Mouse (Mus musculus): ENCODE measurements at regions not wholly inside any gene's neighbourhood (a gene's known extent, or its start where the extent isn't known, plus 50 kb on each side); places are given as distances from the start of the nearest gene placed in this dataset.

DNA sequence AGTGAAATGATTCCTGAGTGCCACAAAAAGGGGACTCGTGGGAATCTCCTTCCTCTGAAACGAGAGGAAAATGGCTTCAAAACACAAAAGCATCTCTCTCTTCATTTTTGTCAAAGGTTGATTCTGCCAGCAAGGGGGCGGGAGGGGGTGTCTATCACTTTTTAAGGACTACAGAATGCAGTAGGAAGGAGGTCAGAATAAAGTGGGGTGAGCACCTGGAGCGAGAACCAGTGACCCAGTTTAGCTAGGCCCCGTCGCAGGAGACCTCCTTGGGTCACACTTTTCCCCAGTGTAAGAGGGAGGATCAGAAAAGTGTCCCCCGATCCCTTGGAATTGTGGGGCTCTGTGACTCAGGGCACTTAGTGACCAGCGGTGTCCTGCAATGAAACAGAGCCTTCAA is 133.1 kb downstream of the Tgfb2 start:
- DNase-seq = no peak

DNA sequence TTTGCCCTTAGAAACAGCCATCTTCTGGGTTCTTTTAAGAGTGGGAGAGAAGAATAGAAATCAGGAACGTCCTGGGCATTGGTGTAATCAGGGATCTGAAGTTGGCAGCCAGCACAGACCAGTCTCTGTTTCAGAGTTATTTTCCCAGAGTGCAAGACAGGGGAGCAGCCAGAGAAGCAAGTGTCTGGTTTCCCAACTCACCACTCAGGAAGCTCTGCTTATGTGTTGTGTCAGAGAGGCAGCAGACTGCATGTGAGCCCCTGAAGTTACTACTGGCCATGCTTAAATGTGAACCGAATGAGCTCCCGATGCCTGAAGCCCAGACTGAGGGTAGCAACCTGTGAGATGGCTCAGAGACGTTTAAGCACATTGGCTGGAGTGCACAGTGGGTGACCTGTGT is 133.7 kb downstream of the Tgfb2 start:
- DNase-seq = no peak

DNA sequence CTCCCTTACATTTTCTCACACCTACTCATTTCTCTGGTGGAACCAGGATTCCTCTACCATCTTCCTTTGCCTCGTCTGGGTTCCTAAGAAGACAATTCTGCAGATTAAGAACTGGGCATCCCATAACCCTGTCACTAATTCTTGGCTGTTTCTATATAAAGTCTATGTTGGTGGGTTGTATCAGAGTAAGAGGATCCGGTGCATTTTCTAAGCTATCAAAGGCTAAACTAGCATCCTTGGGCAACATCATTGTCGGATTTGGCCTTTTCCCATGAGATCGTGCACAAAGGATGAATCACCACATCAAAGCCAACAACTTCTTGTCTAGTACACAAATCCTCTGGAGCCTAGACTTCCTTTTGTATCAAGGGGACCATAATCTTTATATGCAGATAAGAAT is 137.3 kb downstream of the Tgfb2 start:
- no peak for DNase-seq

DNA sequence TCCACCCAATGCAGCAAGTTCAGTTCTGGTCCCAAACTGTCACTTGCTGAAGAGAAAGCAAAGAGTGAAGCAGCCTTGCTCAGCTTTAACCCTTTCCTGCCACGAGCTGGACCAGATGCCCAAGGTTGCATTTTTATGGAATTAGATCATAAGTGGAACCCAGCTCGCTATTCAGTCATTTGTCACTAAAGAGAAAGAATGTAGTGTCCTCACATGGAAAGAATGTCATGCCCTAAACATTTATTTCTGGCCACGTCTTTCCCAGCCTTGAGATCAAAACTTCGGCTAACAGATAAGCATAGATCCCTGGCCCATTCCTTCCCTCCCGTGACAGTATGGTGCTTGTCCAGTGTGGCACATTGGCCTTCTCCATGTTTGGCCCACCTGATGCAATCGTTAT is 137.7 kb downstream of the Tgfb2 start:
- DNase-seq = peak; percentile 42

DNA sequence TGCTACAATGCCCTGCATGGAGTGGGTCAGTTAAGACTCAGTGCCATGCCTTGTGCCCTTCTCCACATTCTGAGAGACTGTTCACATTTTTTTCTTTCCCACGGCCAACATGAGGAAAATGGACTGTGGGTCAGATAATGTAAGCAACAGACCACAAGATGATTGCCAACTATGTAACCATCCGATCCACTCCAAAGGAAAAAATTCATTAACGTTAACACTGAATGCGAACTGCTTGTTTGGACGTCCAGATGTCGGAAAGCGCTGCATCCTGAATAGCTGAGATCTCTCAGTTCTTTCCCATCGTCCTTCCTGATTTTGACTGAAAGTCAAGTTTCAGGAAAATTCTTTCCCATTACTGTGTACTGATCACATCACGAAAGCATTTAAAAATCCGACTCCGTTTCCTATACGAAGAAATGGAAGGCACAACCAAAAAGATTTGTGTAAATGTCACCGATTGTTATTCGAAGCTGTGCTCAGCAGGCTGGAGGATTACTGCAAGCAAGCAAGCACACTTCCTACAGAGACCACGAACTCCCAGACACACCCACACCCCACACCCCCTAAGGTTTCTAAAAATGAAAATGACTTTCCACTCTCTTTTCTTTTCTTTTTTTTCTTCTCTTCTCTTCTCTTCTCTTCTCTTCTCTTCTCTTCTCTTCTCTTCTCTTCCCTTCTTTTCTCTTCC is 138.5 kb downstream of the Tgfb2 start:
- DNase-seq = no peak

DNA sequence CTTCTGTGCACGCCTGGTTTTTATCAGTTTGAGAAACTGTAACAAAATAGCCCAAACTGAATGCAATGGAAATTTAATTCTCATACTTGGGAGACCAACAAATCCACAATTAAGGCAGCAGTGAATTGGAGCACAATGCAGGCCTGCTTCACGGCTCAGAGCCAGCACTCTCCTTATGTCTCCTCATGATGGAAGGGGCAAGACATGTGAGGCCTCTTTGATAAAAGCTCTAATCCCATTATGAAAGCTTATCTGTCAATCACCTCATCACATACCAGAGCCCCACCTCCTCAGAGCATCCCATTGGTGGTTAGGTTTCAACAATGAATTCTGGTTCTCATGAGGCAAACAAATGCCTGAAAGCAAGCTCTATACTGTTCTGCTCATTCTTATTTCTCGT is 143.8 kb downstream of the Tgfb2 start:
- DNase-seq = no peak

DNA sequence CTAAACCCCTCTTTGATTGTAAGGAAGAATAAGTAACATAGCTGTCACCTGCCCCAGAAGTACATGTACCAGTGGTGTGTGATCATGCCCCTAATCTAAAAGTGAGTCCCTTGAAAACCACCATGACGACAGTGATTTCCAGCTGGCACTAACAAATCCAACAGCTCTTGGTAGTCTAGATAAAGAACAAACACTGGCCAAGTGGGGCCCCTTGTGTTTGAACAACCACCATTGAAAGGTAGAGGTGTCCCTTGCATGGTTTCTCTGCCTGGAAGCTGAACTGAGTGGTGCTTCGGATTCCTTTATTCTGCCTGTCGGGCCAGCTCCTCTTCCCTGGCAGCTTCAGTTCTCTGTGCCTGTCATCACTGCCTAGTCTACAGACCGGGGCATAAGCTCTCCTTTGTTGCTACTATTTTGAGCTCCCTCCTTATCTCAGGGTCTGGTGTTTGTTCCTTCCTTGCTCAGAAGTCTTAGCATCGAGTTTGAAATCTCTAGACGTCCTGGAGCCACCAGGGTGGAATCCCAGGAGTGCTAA is 150.3 kb downstream of the Tgfb2 start:
- no peak for DNase-seq

DNA sequence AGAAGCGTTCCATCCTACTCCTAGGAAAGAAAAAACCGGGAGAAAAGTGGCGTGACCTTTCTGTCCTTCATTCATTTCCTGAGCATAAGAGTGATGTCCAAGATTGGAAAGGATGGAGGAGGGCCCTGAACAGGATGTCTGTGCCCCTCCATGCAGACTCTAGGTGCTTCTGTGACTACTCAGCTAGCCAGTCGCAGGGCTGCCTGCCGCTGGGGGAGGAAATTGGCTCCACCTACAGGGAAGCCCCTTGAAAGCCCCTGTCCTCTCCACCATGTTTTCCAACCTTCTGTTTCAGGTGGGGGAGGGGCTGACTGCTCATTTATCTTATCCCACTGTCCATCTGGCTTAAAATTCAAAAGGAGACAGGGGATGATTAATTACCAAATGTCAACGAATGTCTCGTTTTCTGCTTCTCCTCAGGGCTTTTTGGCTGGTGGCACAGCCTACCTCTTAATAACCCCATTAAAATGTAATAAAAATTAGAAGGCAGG is 151.2 kb downstream of the Tgfb2 start:
- DNase-seq = no peak

DNA sequence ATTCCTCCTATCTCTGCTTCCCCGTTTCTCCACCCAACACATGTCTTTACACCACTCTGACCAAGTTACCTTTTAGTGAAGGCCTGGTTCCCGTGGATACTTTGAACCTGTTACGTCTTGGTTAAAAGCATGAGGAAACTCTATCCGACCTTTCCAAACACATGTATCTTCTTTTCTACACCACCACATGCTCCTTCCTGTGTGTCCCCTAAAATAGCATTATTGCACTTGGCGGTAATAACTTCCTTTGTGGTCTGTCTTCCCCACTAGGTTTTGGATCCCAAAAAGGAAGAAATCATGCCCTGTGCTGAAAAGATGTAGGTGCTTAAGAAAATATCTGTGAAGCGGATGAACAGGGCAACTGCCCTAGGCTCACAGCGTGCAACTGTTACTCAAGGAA is 153.1 kb downstream of the Tgfb2 start:
- no peak for DNase-seq

DNA sequence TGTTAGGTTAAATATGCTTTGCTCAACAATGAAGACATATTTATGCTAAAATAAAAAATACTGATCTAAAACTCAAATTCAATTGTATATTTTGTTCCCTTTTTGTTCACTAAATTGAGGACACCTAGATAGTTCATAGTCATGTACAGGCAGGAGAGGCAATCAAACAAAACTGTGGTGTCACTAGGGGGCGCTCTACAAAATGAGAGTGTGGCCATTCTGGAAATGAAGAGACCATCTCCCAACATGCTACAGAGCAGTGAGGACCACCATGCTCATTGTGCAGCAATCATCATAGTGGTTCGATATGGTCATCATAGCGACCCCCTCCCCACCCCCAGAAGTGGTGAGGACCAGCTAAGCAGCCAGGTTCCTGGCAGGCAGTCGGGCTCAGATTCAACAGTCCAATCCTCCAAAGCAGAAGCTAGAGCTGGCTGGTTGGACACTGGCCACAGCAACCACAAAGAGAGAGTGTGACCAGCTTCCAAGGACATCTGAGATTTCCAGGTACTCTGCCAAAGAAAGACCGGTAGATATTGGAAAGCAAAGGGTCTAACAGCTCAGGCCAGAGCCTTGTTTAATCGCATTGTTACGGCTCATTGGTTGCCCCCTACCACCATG is 155.4 kb downstream of the Tgfb2 start:
- DNase-seq = peak; percentile 60

DNA sequence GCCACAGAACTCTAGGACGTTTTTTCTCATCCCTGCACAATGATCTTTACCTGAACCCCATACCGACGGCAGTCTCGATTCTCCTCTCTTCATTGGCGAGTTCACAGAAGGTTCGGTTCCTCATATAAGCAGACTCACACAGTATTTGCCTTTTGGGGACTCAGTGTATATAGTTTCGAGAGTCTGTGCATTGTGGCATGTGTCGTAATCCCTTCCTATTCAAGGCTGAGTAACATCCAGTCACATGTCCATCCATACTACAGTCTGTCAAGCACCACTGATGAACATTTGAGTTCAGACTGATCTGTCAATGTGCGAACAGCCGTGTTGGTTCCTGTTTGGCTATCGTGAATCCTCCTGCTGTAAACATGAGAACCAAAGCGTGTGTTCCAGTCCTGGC is 156.6 kb downstream of the Tgfb2 start:
- no peak for DNase-seq

DNA sequence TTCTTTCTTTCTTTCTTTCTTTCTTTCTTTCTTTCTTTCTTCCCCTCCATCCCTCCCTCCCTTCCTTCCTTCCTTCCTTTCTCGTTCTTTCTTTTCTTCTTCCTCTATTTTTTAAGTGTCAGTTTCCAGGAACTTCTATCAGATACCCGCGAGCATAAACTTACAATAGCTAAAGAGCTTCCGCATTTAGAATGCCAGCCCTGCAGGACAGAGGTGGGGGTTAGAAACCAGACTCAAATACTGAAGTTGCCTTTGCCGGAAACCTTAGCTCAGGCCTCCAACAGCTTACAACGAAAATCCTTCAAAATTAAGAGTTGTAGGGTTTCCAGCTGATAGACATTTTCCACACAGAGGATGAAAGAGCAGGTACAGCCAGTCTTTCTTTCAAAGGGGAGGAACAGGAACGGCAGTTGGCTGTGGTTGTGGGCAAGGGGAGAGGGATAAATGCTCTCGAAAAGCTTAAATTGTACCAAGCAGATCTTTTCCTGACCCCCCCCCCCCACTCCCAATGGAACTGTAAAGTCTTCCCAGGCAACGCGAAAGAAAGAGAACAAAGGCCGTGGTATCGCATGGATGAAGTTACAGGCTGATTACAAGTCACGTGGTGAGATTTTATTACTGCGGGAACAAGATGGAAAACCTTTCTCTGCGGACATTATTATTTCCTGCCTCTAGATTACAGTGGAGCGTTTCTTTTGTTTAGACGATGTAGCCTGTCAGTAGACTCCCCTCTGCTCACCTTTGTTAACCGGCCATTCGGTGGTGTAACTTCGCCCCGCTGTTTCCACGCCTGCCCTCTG is 159.2 kb downstream of the Tgfb2 start:
- no peak for DNase-seq

DNA sequence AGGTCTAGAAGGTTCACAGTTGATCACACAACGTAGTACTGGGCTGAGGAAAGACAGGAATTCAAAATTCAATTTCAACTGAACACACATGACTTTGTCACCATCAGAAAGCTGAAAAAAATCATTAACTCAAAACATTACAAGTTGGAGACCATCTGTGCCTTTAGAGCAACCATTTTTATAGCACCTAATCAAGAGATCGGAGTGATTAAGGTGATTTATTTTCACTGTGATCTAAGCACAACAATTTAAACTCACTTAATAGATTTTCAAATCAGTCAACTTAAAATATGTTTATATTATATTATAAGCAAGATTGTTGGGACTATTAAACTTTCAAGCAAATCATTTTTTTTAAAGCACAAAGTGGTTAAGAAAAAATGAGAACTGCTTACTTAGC is 165.7 kb downstream of the Tgfb2 start:
- no peak for DNase-seq

DNA sequence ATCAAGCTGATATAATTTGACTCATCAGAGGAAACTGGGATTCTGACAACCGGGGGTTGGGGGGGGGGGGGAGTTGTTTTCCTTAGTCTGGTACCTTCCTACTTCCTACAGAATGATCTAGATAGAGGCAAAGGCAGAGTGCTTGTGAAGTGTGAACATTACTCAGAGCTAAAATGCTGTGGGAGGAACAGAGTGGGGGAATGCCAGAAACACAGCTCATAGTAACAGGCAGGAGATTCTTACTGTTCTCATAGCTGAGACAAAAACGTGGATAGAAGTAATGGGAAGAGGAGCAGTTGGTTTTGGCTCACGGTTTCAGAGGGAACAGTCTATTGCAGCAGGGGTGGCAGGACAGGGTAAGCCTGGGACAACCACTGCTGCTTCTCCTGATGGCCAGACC is 167.6 kb downstream of the Tgfb2 start:
- no peak for DNase-seq

DNA sequence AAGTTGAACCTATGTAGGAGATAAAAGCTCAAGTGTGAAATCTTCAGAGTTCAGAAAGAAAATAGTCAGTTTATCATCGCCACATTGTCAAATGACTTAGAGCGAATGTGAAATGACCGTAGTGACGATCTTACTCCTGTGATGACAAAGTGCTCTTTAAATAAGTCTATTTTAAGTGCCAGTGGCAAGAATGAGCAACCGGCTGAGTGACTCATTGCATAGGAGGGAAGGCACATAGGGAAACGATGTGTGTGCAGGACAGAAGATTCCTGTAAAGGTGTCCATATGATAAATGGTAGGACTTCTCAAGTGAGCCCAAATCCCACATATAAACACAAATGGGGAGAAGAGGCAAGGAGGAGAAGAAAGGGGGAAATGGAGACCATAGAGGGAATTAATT is 189.8 kb downstream of the Tgfb2 start:
- no peak for DNase-seq

DNA sequence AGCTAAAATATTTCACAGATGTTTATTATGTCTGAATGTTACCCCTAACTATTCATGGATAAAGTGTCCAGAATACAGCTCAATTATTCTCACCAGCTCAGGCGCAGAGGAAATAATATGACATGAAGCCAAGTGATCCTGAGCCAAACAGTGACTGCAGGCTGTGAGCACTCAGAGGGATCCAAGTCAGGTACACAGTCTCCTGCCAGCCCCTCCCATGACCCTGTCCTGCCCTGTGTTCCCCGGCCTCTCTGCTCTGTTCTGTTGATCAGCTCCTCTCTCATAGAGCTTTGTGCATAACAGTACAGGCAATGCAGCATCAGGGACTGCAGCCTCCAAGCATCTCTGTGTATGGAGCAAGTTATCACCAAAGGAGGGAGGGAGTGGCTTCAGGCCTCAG is 190.7 kb downstream of the Tgfb2 start:
- no peak for DNase-seq

DNA sequence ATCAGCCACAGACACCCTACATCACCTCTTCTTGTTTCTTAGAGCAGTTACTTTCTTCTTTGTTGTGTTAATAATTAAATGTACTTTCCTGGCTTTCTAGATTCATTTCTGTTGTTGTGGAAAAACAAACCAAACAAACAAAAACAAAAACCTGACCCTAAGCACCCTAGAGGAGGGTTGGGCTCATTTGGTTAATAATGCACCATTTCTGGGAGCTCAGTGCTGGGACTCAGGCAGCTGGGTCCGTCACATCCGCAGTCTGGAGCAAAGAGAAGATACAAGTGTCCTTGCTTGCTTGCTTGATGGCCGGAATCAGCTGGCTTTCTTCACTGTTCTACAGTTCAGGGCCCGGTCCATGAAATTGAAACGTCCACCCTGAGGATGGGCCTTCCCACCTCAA is 191.9 kb downstream of the Tgfb2 start:
- no peak for DNase-seq

DNA sequence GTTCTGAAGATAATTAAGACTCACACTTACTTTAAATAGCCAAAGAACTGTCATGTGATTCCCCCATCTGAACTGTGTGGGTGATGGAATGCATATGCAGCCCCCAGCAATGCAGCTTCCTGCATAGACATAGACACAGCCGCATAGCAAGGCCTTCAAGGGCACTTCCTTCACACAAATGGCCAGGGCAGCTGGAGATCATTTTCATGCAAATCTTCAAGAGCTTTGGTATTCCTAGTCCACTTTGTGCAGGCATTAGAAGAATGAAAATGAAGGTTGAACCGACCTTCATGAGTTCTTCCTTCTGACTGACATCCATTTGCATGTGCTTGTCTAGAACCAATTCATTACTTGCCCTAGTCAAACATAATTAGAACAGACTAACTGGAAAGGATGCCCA is 195.3 kb downstream of the Tgfb2 start:
- DNase-seq = no peak

DNA sequence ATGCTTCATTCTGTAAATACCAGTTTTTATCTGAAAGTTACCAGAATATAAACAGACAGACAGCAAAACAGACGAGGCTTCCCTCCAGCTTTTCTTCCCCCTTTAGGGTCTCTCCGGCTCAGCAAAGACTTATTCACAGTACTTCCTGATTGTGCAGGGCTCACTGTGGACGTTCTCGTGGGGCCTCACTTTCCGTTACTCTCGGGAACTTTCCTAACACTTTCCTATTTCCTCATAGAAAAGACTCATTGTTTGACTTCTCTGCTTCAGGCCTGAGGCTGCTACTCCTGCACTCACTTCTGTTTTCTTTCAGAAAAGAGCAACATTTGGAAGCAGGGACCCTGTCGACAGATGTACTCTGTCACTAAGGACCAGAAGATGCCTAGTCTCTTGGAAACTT is 197.4 kb downstream of the Tgfb2 start:
- DNase-seq = no peak

DNA sequence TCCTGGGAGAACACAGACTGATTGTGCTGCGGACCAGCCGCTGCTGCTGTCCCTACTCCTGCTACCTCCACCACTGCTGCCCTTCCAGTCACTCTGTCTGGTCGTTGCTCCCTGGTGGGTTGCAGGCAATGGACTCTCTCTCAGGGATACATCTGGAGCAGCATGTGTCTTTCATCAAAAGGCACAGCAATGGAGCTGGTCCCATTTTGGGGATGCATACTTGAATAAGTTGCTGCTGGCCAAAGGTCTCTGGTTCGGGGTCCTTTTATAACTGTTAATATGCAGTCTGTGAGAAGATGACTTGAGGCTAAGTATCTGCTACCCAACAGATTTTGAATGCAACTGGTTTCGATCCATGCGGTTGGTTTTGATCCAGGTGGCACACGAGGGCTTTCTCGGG is 197.8 kb downstream of the Tgfb2 start:
- DNase-seq = no peak

DNA sequence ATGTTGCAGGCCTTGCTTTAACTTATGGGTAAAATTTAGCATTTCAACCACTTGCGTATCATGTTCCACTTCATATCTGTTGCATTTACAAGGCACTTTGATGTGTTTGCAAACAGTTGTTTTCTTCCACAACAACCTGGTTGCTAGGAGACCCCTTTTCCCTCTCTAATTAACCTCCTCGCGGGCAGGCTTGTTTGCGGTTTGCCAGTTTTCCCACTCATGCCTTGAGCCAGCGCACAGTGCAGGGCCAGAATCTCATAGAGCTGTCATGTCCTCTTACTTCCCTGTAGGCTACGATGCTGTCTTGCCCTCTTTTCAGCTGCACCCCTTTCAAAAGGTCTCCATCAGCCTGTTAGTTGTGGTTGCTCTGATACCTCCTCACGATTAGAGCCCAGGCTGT is 199.3 kb downstream of the Tgfb2 start:
- DNase-seq = no peak

DNA sequence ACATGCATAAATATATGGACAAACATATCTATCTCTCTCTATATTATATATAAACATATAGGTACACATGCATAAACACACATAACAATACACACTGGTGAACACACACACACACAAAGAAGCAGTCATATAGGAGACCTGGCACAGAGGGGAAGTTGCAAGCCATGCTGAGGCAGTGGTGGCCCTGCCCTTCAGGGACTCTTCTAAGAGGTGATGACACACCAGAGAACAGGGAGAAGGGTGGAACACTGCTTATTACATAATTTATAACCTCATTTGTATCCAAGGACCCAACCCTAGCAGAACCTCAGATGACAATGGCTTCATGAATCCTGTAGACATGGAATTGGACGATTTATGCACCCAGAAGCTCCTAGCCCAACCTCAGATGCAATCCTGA is 199.9 kb downstream of the Tgfb2 start:
- no peak for DNase-seq

DNA sequence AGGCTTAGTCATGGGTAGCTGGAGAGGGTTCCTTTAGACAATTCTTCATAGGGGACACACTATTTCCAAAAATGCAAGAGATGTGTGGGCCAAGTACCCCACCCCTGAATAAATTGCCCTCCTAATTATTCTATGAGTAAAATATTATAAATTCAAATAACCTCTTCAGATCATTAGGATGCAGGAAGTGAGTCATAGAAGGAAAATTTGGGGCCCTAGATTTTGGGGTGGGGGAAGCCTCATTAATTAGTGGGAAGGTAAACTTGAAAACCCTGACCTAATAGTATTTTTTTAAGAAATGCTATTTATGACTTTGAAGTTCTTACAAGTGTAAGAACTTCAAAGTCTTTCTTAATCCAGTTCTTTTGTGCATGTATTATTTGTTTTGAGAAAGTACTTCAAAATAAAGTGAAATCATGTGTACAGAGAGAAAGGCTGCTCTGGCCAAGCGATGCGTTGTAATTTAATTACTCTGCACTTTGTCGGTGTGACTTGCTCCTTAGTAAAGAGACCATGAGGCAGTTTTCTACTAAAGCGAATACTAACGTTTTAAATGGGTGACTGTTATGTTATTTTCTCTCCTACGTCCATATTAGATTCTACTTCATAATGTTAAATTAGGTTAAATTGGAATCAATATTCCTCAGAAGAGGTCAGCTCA is 200.6 kb downstream of the Tgfb2 start:
- DNase-seq = no peak

Measured in adrenal gland, postnatal 14 days (tissue).